Mouse (Mus musculus) heart, postnatal 0 days (tissue): ENCODE measurements around the gene Ext2.

Experiments
- CTCF ChIP-seq: IDR thresholded peaks from 2 replicates; pipeline ENCODE4 v1.5.1; 2016; ENCODE audit warnings: antibody characterized with exemption, control low read depth, low read depth
- EP300 ChIP-seq: IDR thresholded peaks from 2 replicates; pipeline ENCODE4 v1.6.1; 2016; ENCODE audit warnings: antibody characterized with exemption, low read depth

DNA sequence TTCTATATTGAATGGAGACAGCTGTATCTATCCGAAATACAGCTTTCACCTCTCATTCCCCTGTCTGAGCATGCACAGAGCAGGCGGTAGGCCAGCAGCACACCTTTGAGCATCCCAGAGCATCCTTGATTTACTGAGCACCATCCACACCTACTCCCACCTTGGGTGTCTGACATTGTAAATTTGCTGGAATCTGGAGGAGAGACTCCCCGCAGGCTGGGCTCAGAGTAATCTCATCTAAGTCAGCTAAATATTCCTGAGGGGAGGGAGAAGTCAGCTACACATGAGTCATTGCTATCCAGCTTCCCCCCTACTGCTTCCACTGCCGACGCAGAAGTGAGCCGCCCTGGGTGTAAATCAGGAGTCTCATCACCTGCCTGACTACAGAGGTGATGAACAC, 64.1 kb downstream of the Ext2 start:
- TF ChIP-seq CTCF (no peak), EP300 (no peak)
